ENCODE assay signal across 34 mouse cellular contexts in genomic region chr10:21632687-21633086, GRCm38 (mm10). TPM values are rescaled to one million over a fixed set of nuclear protein-coding genes. Genes with fewer than 3 reads are reported as not detected.
DNase-seq lines count a peak whose midpoint lies in the region; ATAC-seq and TF ChIP-seq lines count a peak whose summit lies in the region.
"Had no signal": no experiment of that assay in that cellular context is flagged by ENCODE, and none has a peak within 500 bp of the region (broad histone marks: within the 10 kb centered on the region; RNA-seq: fewer than 3 reads in every experiment).

No protein-coding gene starts in this region.

- H3K4me3 ChIP-seq in lung, adult 2 months (replicated peaks; ENCODE audit: extremely low read depth, low read depth, low read length), result no peak overlapping the region
- H3K4me3 ChIP-seq in lung, embryonic 16.5 days (ENCODE audit: low read length), result no peak overlapping the region
- no peak overlapping the region for H3K4me3 ChIP-seq in thymus, adult 2 months (ENCODE audit: control insufficient read depth, insufficient read depth, low read length)
- no peak overlapping the region for H3K4me3 ChIP-seq in hindbrain, embryonic 13.5 days
- H3K4me3 ChIP-seq: embryonic facial prominence, embryonic 12.5 days; forebrain, embryonic 10.5 days; forebrain, embryonic 15.5 days; heart, embryonic 12.5 days; limb, embryonic 15.5 days; liver, embryonic 13.5 days; neural tube, embryonic 15.5 days had no signal

- no peak for TF ChIP-seq POLR2A in lung, adult 2 months (IDR thresholded peaks at IDR 0.05; ENCODE audit: borderline replicate concordance, extremely low read depth, low read depth, low read length)
- no peak for TF ChIP-seq POLR2A in thymus, adult 2 months (IDR thresholded peaks at IDR 0.05; ENCODE audit: control insufficient read depth, extremely low read depth, insufficient read depth, low read length, poor library complexity)

- WGBS in lung, adult 2 months, result 68% methylated on average over 5 of the region's 5 CpGs
- 42% methylated on average over 5 of the region's 5 CpGs for WGBS in lung, embryonic 16.5 days
- 91% methylated on average over 5 of the region's 5 CpGs for WGBS in thymus, adult 2 months
- 82% methylated on average over 5 of the region's 5 CpGs for WGBS in hindbrain, embryonic 13.5 days

- DNase-seq in lung, adult 18-20 months, result peak; percentile 25 to 31
- no peak for DNase-seq in lung, adult 2 months
- DNase-seq in lung, postnatal 36 days, result peak; percentile 55
- DNase-seq in spleen, adult 18-20 months, result no peak
- DNase-seq in thymus, adult 2 months, result no peak
- DNase-seq: adrenal gland, adult 2 months; cerebellum, adult 2 months; cerebellum, postnatal 25 days; gastrocnemius, postnatal 25 days; heart, adult 18-20 months; heart, postnatal 4 days; kidney, adult 9 months; kidney, postnatal 10 days; liver, embryonic 13.5 days; midbrain, embryonic 14.5 days; right cerebral cortex, postnatal 25 days; thymus, adult 18-20 months; thymus, postnatal 36 days had no signal

- peak; percentile 62 for ATAC-seq in lung, embryonic 16.5 days (ENCODE audit: low read depth)
- ATAC-seq in hindbrain, embryonic 13.5 days (ENCODE audit: low FRiP score), result no peak
- ATAC-seq: activated CD4-positive, CD25-positive, alpha-beta regulatory T cell, adult 4 months; forebrain, embryonic 15.5 days; intestine, postnatal 0 days had no signal

- no peaks in the 10 kb centered on the region for H3K27me3 ChIP-seq in lung, embryonic 16.5 days (ENCODE audit: control insufficient read depth, insufficient read depth, low read depth, low read length)
- no peaks in the 10 kb centered on the region for H3K27me3 ChIP-seq in thymus, adult 2 months (ENCODE audit: control insufficient read depth, insufficient read depth, low read length)
- H3K27me3 ChIP-seq in hindbrain, embryonic 13.5 days, result no peaks in the 10 kb centered on the region
- H3K27me3 ChIP-seq: embryonic facial prominence, embryonic 12.5 days; forebrain, embryonic 15.5 days; heart, embryonic 12.5 days; limb, embryonic 15.5 days; liver, embryonic 13.5 days; neural tube, embryonic 15.5 days had no signal

- no peak for TF ChIP-seq CTCF in lung, adult 2 months (IDR thresholded peaks at IDR 0.05; ENCODE audit: insufficient read depth, low read length)
- TF ChIP-seq CTCF in thymus, adult 2 months (IDR thresholded peaks at IDR 0.05; ENCODE audit: borderline replicate concordance, control insufficient read depth, extremely low read depth, insufficient read depth, low read length, poor library complexity), result no peak

- no peaks in the 10 kb centered on the region for H3K36me3 ChIP-seq in lung, embryonic 16.5 days (ENCODE audit: control insufficient read depth, insufficient read depth, low read length)
- no peaks in the 10 kb centered on the region for H3K36me3 ChIP-seq in thymus, adult 2 months (ENCODE audit: control insufficient read depth, insufficient read depth, low read length)
- no peaks in the 10 kb centered on the region for H3K36me3 ChIP-seq in hindbrain, embryonic 13.5 days
- H3K36me3 ChIP-seq: embryonic facial prominence, embryonic 12.5 days; forebrain, embryonic 10.5 days; forebrain, embryonic 15.5 days; heart, embryonic 12.5 days; limb, embryonic 15.5 days; liver, embryonic 13.5 days; neural tube, embryonic 15.5 days had no signal

- H3K4me1 ChIP-seq in lung, adult 2 months (ENCODE audit: control insufficient read depth, insufficient read depth, low read length), result no peaks in the 10 kb centered on the region; the same call in 1 of the 2 replicates
- H3K4me1 ChIP-seq in lung, embryonic 16.5 days (replicated peaks; ENCODE audit: control insufficient read depth, insufficient read depth, low read length), result peaks cover 7% of the 10 kb centered on the region
- H3K4me1 ChIP-seq in thymus, adult 2 months (replicated peaks; ENCODE audit: control insufficient read depth, insufficient read depth, low read length), result no peaks in the 10 kb centered on the region
- peaks cover 6% of the 10 kb centered on the region; the same call in 1 of the 2 replicates for H3K4me1 ChIP-seq in hindbrain, embryonic 13.5 days (replicated peaks)
- H3K4me1 ChIP-seq: forebrain, embryonic 10.5 days; forebrain, embryonic 15.5 days; liver, embryonic 13.5 days; neural tube, embryonic 15.5 days had no signal

- no peak overlapping the region for H3K4me2 ChIP-seq in lung, embryonic 16.5 days (ENCODE audit: low read depth, low read length)
- H3K4me2 ChIP-seq in hindbrain, embryonic 13.5 days, result no peak overlapping the region
- H3K4me2 ChIP-seq: embryonic facial prominence, embryonic 12.5 days; forebrain, embryonic 15.5 days; heart, embryonic 12.5 days; hindbrain, embryonic 14.5 days; limb, embryonic 15.5 days; liver, embryonic 13.5 days; neural tube, embryonic 15.5 days had no signal

- H3K9me3 ChIP-seq in lung, embryonic 16.5 days (ENCODE audit: control insufficient read depth, low read length), result no peaks in the 10 kb centered on the region
- no peaks in the 10 kb centered on the region for H3K9me3 ChIP-seq in hindbrain, embryonic 13.5 days
- H3K9me3 ChIP-seq: embryonic facial prominence, embryonic 12.5 days; forebrain, embryonic 10.5 days; forebrain, embryonic 15.5 days; heart, embryonic 12.5 days; limb, embryonic 15.5 days; liver, embryonic 13.5 days; neural tube, embryonic 15.5 days had no signal

- H3K9ac ChIP-seq in lung, embryonic 16.5 days (ENCODE audit: low read length), result no peak overlapping the region
- no peak overlapping the region for H3K9ac ChIP-seq in hindbrain, embryonic 13.5 days
- H3K9ac ChIP-seq: embryonic facial prominence, embryonic 12.5 days; forebrain, embryonic 15.5 days; heart, embryonic 12.5 days; hindbrain, embryonic 14.5 days; limb, embryonic 15.5 days; liver, embryonic 13.5 days; neural tube, embryonic 15.5 days had no signal

- no peak overlapping the region for H3K27ac ChIP-seq in lung, embryonic 16.5 days (ENCODE audit: low read length)
- no peak overlapping the region for H3K27ac ChIP-seq in thymus, adult 2 months (ENCODE audit: control insufficient read depth, insufficient read depth, low read length)
- H3K27ac ChIP-seq in hindbrain, embryonic 13.5 days, result no peak overlapping the region
- H3K27ac ChIP-seq: embryonic facial prominence, embryonic 12.5 days; forebrain, embryonic 10.5 days; forebrain, embryonic 15.5 days; hindbrain, embryonic 14.5 days; limb, embryonic 15.5 days; liver, embryonic 13.5 days; macrophage; neural tube, embryonic 15.5 days; stomach, postnatal 0 days had no signal

RNA-seq across cellular contexts. Expression of gene 1700020N01Rik, which starts 39.7 kb away (rescaled TPM):
- not detected in 2 replicates for polyA plus RNA-seq in lung, adult 2 months (2012; rRNA removed)
- polyA plus RNA-seq in lung, embryonic 16.5 days (2015; fragmentation: Nextera tagmentation; extraction: Ambion mirVana), result not detected in 2 replicates
- 0.09 TPM in 1 of 2 replicates, not detected in the other for polyA plus RNA-seq in thymus, adult 2 months (2012; rRNA removed)
- polyA plus RNA-seq in hindbrain, embryonic 13.5 days (2015; fragmentation: Nextera tagmentation; extraction: Ambion mirVana), result not detected in 2 replicates
- polyA plus RNA-seq: activated CD4-positive, CD25-positive, alpha-beta regulatory T cell, adult 4 months; adrenal gland, adult 2 months; cerebellum, adult 2 months; embryonic facial prominence, embryonic 12.5 days; forebrain, embryonic 10.5 days; forebrain, embryonic 15.5 days; heart, postnatal 0 days; hindbrain, embryonic 14.5 days; large intestine, adult 2 months; limb, embryonic 15.5 days; liver, embryonic 13.5 days; macrophage; midbrain, embryonic 14.5 days; neural tube, embryonic 15.5 days; spleen, adult 2 months; stomach, postnatal 0 days had no signal

Comparison
In these comparisons a context has a peak if more than half of its experiments do, and no peak if none do; other contexts are left out.
1. DNase-seq: peak in lung, adult 18-20 months (2 of 2) and lung, postnatal 36 days (single experiment); none in lung, adult 2 months (single experiment), spleen, adult 18-20 months (0 of 2) and thymus, adult 2 months (single experiment).